Mouse (Mus musculus) neural tube, embryonic 12.5 days (tissue): Measurements from ENCODE around the gene Rapgef4. TPM values are rescaled to one million over a fixed set of nuclear protein-coding genes. Genes with fewer than 3 reads are reported as not detected.

Source experiments
- ATAC-seq: fragments of 200-750 bp; cut with Nextera tagmentation; 2 replicates; pipeline ENCODE4 v1.8.0; 2017; ENCODE audit warnings: low read depth, mild to moderate bottlenecking, moderate TSS enrichment, moderate library complexity; ENCODE audit not compliant: low FRiP score
- H3K27ac ChIP-seq: fragments of 300-500 bp; sonication (generic); 2 replicates; pipeline ENCODE4 v1.5.1; 2016
- H3K27me3 ChIP-seq: fragments of 300-500 bp; sonication (generic); replicated peaks from 2 replicates; pipeline ENCODE4 v1.6.1; 2016; ENCODE audit warnings: mild to moderate bottlenecking
- H3K36me3 ChIP-seq: fragments of 300-500 bp; sonication (generic); 2 replicates; pipeline ENCODE4 v1.6.1; 2016; ENCODE audit warnings: mild to moderate bottlenecking
- H3K4me1 ChIP-seq: fragments of 300-500 bp; sonication (generic); 2 replicates; pipeline ENCODE4 v1.6.1; 2016
- H3K4me2 ChIP-seq: fragments of 300-500 bp; sonication (generic); replicated peaks from 2 replicates; pipeline ENCODE4 v1.6.1; 2016; ENCODE audit warnings: mild to moderate bottlenecking
- H3K4me3 ChIP-seq: fragments of 300-500 bp; sonication (generic); 2 replicates; pipeline ENCODE4 v1.5.1; 2016
- H3K9ac ChIP-seq: fragments of 300-500 bp; sonication (generic); 2 replicates; pipeline ENCODE4 v1.6.1; 2016; ENCODE audit warnings: mild to moderate bottlenecking
- H3K9me3 ChIP-seq: fragments of 300-500 bp; sonication (generic); 2 replicates; pipeline ENCODE4 v1.6.1; 2016; ENCODE audit warnings: mild to moderate bottlenecking
- WGBS: fragments of 180-500 bp; shearing (Covaris S2); methylation state at CpG from one replicate; pipeline ENCODE4 v1.1.7; 2016; 5-methylcytosine and 5-hydroxymethylcytosine counted together
- polyA plus RNA-seq: library from polyadenylated mRNA; unstranded; fragments of >200 nt; fragmentation: Nextera tagmentation; extraction: Ambion mirVana; gene quantifications from 2 replicates; pipeline ENCODE4 v1.2.1, GENCODE M21; 2016

Rapgef4 gene
- polyA plus RNA-seq, 1 experiment from 2014 or later, result 24.0 TPM

- Histone ChIP-seq H3K9me3 (no peaks in the 10 kb centered on the region), H3K4me1 (0 out of 2 replicates have a peak, but pooled peaks cover 4% of the 10 kb centered on the region)
These were observed 258.4 kb downstream of the Rapgef4 start for GRCm38 (mm10) chr2:72239456-72239855.

GRCm38 (mm10) chr2:72239993-72240392 lies 259.0 kb downstream of the Rapgef4 start:
- Histone ChIP-seq H3K27me3 (peaks cover 19% of the 10 kb centered on the region; the same call in 1 of the 2 replicates), H3K9me3 (no peaks in the 10 kb centered on the region), H3K4me3 (no peak overlapping the region), H3K27ac (no peak overlapping the region), H3K4me2 (no peak overlapping the region), H3K9ac (no peak overlapping the region), H3K4me1 (0 out of 2 replicates have a peak, but pooled peaks cover 4% of the 10 kb centered on the region), H3K36me3 (no peaks in the 10 kb centered on the region)
- ATAC-seq, result no peak
- WGBS, result 64% methylated on average over 7 of the region's 7 CpGs

More at GRCm38 (mm10) chr2:72239456-72239855, 258.4 kb downstream of the Rapgef4 start:
- H3K36me3 ChIP-seq, result no peaks in the 10 kb centered on the region
- H3K4me3 ChIP-seq, result no peak overlapping the region
- no peak for ATAC-seq
- H3K9ac ChIP-seq, result no peak overlapping the region
- no peak overlapping the region for H3K27ac ChIP-seq
- peaks cover 21% of the 10 kb centered on the region; the same call in 1 of the 2 replicates for H3K27me3 ChIP-seq
- 85% methylated on average over 8 of the region's 8 CpGs for WGBS
- no peak overlapping the region for H3K4me2 ChIP-seq

- H3K4me1 ChIP-seq, result 0 out of 2 replicates have a peak, but pooled peaks cover 4% of the 10 kb centered on the region
- no peak overlapping the region for H3K27ac ChIP-seq
- H3K4me3 ChIP-seq, result no peak overlapping the region
- no peaks in the 10 kb centered on the region for H3K9me3 ChIP-seq
- no peak for ATAC-seq
- 80% methylated on average over 7 of the region's 7 CpGs for WGBS
- H3K27me3 ChIP-seq, result peaks cover 14% of the 10 kb centered on the region; the same call in 1 of the 2 replicates
- H3K9ac ChIP-seq, result no peak overlapping the region
- H3K36me3 ChIP-seq, result no peaks in the 10 kb centered on the region
- H3K4me2 ChIP-seq, result no peak overlapping the region
These were observed 259.7 kb downstream of the Rapgef4 start for GRCm38 (mm10) chr2:72240691-72241090.

DNA sequence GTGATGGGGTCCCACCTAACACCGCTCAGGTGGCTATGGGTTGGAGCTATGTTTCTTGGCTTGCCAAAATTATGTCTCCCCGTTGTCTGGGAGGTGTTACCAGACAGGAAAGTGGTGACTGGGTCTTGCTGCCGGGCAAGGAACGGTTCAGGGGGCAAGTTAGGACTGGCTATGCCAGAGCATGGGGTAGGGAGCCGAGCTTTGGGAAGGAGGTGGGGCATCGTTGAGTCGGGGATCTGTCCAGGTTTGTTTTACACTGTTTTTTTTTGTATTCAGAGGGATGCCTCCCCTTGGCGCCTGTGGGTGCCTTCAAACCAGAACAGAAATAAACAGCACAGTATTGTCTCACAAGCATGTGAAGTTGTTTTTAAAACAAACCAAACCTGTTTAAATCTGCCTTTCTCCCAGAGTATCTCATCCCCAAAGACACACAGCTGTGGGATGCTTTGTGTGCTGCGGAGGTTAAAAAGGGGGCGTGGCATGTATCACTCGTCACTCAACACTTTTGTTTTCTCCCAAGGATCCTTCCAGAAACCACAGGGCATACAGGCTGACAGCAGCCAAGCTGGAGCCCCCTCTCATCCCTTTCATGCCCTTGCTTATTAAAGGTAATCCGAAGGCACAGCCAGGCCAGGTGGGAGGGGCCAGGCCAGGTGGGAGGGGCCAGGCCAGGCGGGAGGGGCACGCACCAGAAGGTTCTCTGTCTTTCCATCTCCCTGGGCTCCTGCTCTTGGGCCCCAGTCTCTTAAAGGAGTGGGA lies 260.9 kb downstream of the Rapgef4 start:
- H3K4me1 ChIP-seq, result 0 out of 2 replicates have a peak, but pooled peaks cover 4% of the 10 kb centered on the region
- WGBS, result 61% methylated on average over 14 of the region's 14 CpGs
- no peaks in the 10 kb centered on the region for H3K36me3 ChIP-seq
- H3K4me3 ChIP-seq, result 0 out of 2 replicates have a peak overlapping the region, but pooled peaks have one; percentile 1
- H3K4me2 ChIP-seq, result no peak overlapping the region
- no peak for ATAC-seq
- H3K27me3 ChIP-seq, result peaks cover 13% of the 10 kb centered on the region; the same call in 1 of the 2 replicates
- no peak overlapping the region for H3K27ac ChIP-seq
- H3K9ac ChIP-seq, result no peak overlapping the region
- no peaks in the 10 kb centered on the region for H3K9me3 ChIP-seq

DNA sequence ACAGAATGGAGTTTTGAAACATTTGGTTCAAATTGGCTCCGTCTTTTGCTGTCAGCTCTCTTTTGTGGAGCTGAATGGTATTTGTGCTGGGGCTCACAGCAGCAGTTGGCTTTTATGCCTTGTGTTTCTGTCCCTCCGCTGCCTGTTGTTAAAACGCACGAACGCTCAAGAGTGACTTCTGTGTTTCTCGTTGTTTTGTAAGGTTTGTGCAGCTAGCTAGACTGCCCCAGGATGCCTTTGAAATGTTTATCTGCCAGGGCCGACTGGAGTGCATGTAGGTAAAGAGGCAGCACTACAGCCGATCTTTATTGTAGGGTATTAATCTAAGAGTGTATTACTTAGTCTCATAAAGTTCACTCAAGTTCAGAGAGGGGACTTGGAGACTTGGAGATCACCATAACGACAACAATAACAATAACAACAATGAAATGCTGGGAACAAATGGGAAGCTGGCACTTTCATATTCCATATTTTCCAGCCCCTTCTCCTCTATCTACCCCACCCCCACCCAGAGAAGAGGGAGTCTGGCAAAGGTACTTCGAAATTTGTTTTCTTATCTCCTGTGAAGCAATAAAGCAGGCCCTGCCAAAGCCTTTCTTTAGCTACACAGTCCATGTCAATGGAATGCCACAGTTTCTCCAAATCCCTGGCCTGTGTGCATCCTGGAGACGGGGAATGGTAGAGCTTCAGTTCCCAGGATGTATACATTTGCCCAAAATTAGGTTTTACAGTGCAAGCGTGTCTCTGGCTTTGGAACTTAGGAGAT lies 262.1 kb downstream of the Rapgef4 start:
- no peak for ATAC-seq
- Histone ChIP-seq H3K4me2 (no peak overlapping the region), H3K36me3 (no peaks in the 10 kb centered on the region), H3K27ac (no peak overlapping the region), H3K9ac (no peak overlapping the region), H3K27me3 (peaks cover 13% of the 10 kb centered on the region; the same call in 1 of the 2 replicates), H3K4me1 (0 out of 2 replicates have a peak, but pooled peaks cover 4% of the 10 kb centered on the region), H3K9me3 (no peaks in the 10 kb centered on the region), H3K4me3 (no peak overlapping the region)
- WGBS, result 37% methylated on average over 12 of the region's 12 CpGs

DNA sequence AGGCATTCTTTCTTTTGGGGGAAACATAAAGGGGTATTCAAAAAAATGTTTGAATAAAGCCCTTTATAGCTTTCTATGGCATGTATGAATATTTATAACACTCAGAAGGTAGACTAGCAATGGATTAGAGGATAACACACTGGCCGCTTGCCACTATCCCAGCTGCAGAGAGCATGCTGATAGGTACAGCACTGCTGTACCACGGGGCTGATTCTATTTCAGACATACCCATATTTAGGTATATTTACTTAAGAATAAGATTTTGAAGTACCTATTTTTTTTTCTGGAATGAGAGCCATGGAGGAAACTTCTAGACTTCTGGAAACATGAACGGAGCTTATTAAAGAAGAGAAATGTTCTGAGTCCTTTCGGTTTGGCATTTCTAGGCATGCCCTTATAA lies 264.6 kb downstream of the Rapgef4 start:
- Histone ChIP-seq H3K9me3 (no peaks in the 10 kb centered on the region), H3K4me2 (no peak overlapping the region), H3K27ac (no peak overlapping the region), H3K4me1 (0 out of 2 replicates have a peak, but pooled peaks cover 4% of the 10 kb centered on the region), H3K9ac (no peak overlapping the region), H3K36me3 (no peaks in the 10 kb centered on the region), H3K27me3 (peaks cover 13% of the 10 kb centered on the region; the same call in 1 of the 2 replicates), H3K4me3 (no peak overlapping the region)
- 89% methylated on average over 4 of the region's 4 CpGs for WGBS
- ATAC-seq, result no peak

GRCm38 (mm10) chr2:72246376-72246775 lies 265.3 kb downstream of the Rapgef4 start:
- WGBS, result 87% methylated on average over 11 of the region's 11 CpGs
- Histone ChIP-seq H3K4me1 (0 out of 2 replicates have a peak, but pooled peaks cover 4% of the 10 kb centered on the region), H3K4me2 (no peak overlapping the region), H3K9me3 (no peaks in the 10 kb centered on the region), H3K9ac (no peak overlapping the region), H3K36me3 (no peaks in the 10 kb centered on the region), H3K4me3 (no peak overlapping the region), H3K27me3 (peaks cover 8% of the 10 kb centered on the region; the same call in 1 of the 2 replicates), H3K27ac (no peak overlapping the region)
- no peak for ATAC-seq

DNA sequence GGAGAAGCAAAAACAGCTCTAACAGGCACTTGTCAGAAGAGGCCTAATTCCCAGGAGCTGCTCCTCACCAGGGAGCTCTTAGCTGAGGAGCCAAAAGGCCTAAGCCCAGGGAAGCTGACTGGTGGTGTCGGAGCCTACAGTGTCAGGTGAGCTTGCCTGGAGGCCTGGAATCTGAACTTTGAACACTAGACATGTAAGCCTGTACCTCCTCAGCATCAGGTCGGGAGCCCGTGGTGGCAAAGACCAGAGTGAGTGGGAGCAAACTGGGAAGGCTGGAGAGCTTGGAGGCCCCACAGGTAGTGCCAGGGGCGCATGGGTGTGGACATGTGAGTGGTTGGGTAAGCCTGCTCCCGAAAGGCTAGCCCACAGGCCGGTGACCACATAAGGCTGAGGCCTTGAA lies 266.8 kb downstream of the Rapgef4 start:
- H3K4me3 ChIP-seq, result no peak overlapping the region
- 94% methylated on average over 6 of the region's 6 CpGs for WGBS

DNA sequence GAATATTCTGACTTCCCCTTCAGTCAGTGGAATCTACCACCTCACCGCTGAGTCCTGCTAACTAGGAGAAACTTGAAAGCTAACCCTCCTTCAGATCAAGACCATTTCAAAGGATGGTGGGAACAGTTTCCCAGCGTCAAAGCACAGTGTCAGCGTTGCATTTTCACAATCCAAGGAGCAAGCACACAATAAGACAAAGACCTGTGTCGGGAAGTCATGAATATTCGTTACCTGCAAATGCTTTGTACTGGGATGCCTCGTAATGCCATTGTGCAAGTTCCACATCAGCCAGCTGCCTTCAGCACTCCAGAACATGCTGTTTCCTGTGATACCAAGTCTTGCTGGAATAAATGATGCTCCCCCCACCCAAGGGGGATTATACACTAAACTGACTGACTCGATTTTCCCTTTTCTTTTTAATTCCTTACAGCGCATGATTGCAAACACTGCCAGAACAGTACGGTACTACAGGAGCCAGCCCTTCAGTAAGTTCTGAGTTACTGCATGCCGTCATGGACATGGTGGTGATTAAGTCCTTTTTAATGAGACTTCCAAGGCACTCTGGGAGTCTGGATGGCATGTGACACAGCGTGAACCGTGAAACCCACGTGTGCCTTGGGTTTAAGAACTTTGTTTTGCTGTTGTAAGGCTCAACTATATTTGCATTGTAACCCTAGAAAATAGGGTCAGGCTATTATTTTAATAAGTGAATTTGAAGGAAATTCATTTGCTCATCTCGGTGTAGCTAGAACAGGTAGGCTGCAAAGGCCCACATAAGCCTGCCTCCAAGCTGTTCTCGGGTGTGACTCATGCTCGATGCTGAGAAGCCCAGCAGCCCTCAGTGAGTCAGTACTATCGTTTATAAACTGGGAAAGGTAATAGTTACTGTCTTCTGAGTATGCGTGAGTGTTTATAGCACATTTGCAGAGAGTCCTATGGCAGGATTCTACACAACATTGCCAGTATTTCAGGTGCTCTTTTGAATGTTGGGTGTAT lies 271.8 kb downstream of the Rapgef4 start:
- Histone ChIP-seq H3K9ac (no peak overlapping the region), H3K4me2 (no peak overlapping the region), H3K4me1 (peaks cover 11% of the 10 kb centered on the region), H3K4me3 (no peak overlapping the region), H3K36me3 (no peaks in the 10 kb centered on the region), H3K9me3 (no peaks in the 10 kb centered on the region), H3K27ac (no peak overlapping the region), H3K27me3 (no peaks in the 10 kb centered on the region)
- WGBS, result 57% methylated on average over 18 of the region's 18 CpGs
- ATAC-seq, result no peak

More for the DNA sequence above, 266.8 kb downstream of the Rapgef4 start:
- Histone ChIP-seq H3K4me2 (no peak overlapping the region), H3K27ac (no peak overlapping the region), H3K9me3 (no peaks in the 10 kb centered on the region), H3K36me3 (no peaks in the 10 kb centered on the region), H3K4me1 (no peaks in the 10 kb centered on the region), H3K27me3 (no peaks in the 10 kb centered on the region), H3K9ac (no peak overlapping the region)
- ATAC-seq, result no peak

GRCm38 (mm10) chr2:72253882-72254281 lies 272.8 kb downstream of the Rapgef4 start:
- H3K4me2 ChIP-seq, result no peak overlapping the region
- WGBS, result 80% methylated on average over 4 of the region's 4 CpGs

GRCm38 (mm10) chr2:72254813-72255582 lies 274.0 kb downstream of the Rapgef4 start:
- Histone ChIP-seq H3K4me3 (no peak overlapping the region), H3K27ac (no peak overlapping the region), H3K4me1 (peaks cover 11% of the 10 kb centered on the region), H3K9me3 (no peaks in the 10 kb centered on the region), H3K9ac (no peak overlapping the region), H3K4me2 (peak overlapping the region; percentile 38), H3K36me3 (no peaks in the 10 kb centered on the region), H3K27me3 (no peaks in the 10 kb centered on the region)
- no peak for ATAC-seq
- 29% methylated on average over 14 of the region's 14 CpGs for WGBS

More at GRCm38 (mm10) chr2:72253882-72254281, 272.8 kb downstream of the Rapgef4 start:
- H3K9me3 ChIP-seq, result no peaks in the 10 kb centered on the region
- H3K36me3 ChIP-seq, result no peaks in the 10 kb centered on the region
- peaks cover 11% of the 10 kb centered on the region for H3K4me1 ChIP-seq
- no peaks in the 10 kb centered on the region for H3K27me3 ChIP-seq
- no peak overlapping the region for H3K27ac ChIP-seq
- no peak for ATAC-seq
- no peak overlapping the region for H3K9ac ChIP-seq
- H3K4me3 ChIP-seq, result no peak overlapping the region
